Mouse (Mus musculus): ENCODE measurements at regions not wholly inside any gene's neighbourhood (a gene's known extent, or its start where the extent isn't known, plus 50 kb on each side); places are given as distances from the start of the nearest gene placed in this dataset.
"Not testable (repeated sequence)": the region's sequence is repeated elsewhere in the genome, so short reads cannot be mapped to it uniquely, and the experiment has no call there.

GRCm38 (mm10) chr6:19135166-19135565 lies 269.0 kb downstream of the Ankrd7 start:
- DNase-seq, result not testable (repeated sequence)

GRCm38 (mm10) chr6:19163492-19163891 lies 297.4 kb downstream of the Ankrd7 start:
- peak; percentile 54 to 62 for DNase-seq

DNA sequence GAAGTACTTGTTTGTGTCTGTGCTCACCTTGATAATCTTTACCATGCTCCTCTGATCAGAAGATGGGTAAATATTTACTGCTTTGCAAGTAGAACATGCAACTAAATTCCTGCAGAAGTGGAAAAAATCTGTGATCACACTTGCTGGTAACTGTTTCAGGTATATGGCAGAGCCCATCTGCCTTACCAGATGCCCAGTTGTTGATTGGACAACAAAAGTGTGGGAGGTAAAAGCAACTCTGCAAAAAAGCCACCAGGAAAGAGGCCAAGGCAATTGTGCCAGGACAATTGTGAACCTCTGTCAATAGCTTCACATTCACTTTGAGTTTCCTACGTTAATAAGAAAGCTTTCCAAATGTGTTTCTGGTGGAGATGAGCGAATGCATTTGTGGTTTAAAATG lies 298.1 kb downstream of the Ankrd7 start:
- DNase-seq, result peak; percentile 66 to 75
